Mouse (Mus musculus) embryonic fibroblast, embryonic 13.5 days (primary cell): ENCODE results near the gene Mapkbp1.

Experiments used
- CTCF ChIP-seq: IDR thresholded peaks from 2 replicates; pipeline ENCODE4 v1.5.1; 2011; ENCODE audit warnings: mild to moderate bottlenecking, control low read depth, low read length, moderate library complexity, borderline replicate concordance; ENCODE audit not compliant: insufficient read depth
- POLR2A ChIP-seq: IDR thresholded peaks from 2 replicates; pipeline ENCODE4 v1.6.1; 2011; ENCODE audit warnings: low read depth, mild to moderate bottlenecking, control low read depth, low read length, moderate library complexity

DNA sequence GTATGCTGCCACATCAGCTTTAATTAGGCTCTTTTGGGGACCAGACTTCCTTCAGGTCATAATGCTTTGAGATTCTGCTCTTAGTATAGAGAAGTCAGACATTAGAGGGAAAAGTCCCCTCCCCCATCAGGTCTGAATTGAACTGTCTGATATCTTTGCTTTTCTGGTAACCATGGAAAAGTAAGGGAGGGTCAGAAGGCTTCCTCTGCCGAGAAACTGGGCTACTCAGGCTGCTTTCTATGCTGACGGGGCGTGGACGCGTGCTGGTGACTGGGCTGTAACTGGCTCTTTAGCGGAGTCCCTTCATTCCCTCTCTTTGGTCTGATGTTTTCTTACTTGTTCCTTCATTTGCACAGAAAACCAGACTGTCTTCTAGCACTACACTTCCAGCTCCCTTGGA, 13.9 kb downstream of the Mapkbp1 start:
- TF ChIP-seq CTCF (no peak), POLR2A (no peak)
